Mouse (Mus musculus) urinary bladder, postnatal 14 days (tissue): ENCODE measurements around the gene Zfp30.
A peak's percentile ranks its signal among the peaks of the same experiment; 100 is the strongest.

Source experiments
- DNase-seq: peaks from one replicate; pipeline ENCODE4 v3.0.0; 2021; ENCODE audit warnings: low spot score

Zfp30 gene

DNA sequence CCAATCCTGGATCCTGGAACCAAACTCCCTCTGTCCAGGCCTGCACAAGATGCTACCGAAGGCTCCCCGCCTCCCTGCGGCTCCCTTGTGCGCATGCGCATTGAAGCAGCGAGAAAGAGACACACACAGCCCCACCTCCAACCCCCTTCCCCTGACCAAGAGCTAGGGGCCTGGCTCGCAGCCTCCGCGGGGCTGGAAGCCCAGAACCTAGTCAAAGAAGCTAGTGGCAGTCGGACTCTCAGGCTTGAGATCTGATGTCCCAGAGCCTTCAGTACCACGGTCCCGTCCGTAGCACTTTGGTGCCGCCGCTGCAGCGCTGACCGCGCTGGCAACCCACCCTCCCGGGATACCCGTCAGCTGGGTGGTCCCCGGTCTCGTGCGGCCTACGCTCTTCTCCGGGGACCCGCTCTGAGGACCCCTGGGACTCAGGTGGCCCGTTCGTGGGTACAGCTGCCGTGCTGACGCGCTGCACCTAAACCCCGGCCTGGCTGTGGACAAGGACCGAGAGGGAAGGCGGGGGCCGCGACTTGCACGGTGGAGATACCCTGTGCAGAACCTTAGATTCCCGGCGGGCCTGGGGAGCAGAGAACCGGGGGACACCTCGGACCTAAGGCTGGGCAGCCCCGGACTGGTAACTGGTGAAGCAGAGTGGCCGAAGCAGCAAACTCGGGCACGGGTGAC, at the start of gene Zfp30:
Gene Zfp30, plus strand, starts transcription at position 128 of the 681 bp plus-strand sequence.
- peak; percentile 82 for DNase-seq

DNA sequence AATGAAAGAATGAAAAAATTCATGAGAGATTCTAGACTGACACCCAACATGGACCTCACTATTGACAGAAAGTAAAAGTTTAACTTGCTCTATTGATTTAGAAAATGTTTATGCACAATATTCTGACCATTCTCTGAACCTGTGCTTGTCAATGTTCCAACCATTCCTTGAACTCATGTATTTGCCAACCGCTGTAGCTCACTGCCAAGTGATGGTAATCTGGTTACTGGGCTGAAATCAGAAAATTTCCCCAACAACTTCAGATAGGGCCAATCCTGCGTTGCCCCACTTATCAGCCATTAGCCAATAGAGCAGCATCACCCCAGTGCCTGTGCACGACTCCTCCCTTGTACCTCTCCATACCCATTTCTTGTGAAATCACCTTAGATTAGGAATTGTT, 41.5 kb upstream of the Zfp30 start:
- no peak for DNase-seq

DNA sequence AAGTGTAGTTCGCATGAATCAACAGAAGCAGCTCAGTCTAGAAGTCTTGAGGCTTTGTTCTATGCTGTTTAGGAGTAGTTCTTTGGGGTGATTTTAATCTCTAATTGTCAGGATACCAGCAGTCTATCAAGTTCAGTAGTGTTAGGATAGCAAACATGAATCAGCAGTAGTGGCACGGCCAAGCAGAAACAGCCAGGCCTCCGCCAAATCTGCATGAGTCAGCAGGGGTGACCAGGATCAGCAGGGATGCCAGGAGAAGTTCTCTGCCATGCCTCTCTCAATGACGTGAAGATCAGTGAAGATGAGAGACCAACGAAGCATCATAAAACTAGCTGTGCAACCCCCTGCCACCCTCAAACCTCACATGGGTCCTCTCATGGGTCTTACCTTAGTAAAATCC, 23.3 kb upstream of the Zfp30 start:
- no peak for DNase-seq

DNA sequence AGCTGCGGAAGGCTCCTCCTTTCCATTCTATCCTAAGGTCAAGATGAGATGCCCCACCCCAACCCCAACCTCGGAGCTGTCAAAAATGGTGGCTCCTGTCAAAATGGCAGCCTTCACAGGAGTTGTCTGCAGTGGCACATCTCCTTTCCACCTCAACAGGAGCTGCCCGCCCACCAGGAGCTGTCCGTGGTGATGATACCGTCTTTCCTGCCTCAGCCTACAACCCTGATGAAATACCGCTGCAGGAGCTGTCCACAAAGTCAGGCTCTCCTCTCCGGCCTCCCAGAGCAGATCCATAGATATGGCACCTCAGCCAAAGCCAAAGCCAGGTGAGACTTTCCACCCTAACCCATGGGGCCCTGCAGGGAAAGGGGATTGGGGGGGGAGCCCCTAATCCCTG, 19.1 kb upstream of the Zfp30 start:
- no peak for DNase-seq

DNA sequence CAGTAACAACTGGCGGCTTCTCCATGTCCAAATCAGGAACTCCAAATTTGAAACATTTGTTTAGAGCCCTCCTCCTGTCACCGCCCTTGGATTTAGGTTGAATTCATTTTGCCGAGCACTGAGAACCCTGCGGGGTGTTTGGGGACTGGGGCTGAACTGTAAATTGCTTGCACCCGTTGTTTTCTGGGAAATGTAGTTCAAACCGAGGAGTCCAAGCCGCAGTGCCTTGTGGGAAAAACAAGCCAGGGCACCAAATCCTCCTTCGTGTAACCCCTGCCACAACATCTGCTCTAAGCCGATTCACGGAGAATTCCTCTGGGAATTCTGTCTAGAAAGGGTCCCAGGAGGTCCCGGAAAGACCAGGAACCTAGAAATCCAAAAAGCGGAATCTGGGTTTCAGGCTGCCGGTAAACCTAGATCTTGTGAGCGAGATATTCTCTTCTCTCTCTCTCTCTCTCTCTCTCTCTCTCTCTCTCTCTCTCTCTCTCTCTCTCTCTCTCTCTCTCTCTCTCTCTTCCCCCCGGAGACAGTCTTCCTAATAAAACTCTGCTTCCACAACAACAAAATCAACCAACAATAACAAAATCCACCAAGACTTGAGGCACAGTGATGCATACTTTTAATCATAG, 16.6 kb upstream of the Zfp30 start:
- peak; percentile 77 for DNase-seq

DNA sequence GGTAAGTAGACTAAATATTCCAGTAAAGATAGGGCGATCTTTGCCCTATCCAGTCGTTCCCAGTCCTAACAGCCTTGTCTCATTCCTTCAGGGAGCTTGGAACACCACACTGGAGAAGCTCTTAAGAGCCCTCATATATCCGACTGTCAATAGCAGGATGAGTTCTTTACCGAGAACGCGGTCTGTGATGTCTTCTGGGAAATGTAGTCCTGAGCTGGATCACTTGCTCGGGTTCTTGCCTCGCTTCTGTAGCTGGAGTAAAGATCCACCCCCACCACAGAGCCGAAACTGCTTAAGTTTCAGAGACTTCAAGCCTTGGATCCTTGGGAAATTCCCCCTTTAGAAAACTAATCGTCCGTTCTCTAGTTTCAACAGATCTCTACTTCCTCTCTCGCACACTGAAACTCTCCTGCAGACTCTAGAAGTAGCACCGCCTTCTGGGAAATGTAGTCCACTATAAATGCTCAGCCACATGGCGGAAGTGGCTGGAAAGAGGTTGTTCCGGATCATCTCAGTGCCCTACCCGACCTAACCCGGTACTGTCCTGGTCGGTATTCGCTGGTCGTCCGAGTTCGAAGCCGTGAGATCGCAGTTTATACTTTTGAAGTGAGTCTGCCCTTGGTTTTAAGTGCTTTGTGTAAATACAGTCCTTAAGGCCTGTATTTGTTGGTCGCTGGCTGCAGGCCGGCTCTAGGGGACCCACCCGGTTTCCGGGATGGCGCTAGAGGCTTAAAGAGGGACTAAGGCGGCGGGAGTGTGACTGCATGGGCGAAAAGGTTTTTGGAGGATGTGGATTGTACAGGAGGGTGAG, 15.5 kb upstream of the Zfp30 start, which contains the start of gene Zfp84:
Gene Zfp84, plus strand, starts transcription at position 463 of the 811 bp plus-strand sequence.
- peak; percentile 85 for DNase-seq

DNA sequence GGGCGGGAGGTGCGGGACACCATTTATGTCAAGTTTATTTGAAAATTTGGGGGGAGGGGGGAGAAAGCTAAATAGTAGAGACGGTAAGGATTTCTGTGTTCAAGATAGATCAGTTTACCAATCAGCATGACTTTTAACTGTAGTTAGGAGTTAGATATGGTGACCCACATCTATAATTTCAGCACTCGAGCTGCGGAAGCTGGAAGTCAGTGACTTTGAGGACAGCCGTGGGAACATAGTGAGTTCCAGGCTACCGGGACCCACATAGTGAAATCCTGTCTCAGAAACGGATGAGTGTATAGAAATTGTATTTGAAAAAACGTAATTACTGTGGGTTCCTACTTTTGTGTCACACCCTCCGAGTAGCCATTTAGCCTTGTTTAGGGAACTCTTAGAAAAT, 14.8 kb upstream of the Zfp30 start:
- no peak for DNase-seq

DNA sequence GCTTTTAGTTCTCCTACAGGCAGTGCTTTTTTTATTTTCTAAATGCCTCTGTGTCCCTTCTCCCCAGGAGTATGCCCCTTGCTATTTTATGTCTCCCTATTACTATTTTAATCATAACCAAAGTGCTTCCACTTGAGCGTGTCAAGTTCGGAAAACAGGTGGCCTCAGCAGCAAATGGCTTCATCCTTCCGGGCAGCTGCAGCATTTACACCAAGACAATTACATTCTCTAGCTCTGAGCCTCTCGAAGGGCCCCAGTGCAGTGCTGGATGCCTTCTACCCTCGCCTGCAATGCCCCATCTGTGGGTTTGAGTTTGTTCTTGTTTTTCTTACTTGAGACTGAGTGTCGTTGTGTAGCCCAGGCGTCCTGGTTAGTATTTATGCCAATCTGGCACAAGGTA, 10.3 kb upstream of the Zfp30 start:
- no peak for DNase-seq

DNA sequence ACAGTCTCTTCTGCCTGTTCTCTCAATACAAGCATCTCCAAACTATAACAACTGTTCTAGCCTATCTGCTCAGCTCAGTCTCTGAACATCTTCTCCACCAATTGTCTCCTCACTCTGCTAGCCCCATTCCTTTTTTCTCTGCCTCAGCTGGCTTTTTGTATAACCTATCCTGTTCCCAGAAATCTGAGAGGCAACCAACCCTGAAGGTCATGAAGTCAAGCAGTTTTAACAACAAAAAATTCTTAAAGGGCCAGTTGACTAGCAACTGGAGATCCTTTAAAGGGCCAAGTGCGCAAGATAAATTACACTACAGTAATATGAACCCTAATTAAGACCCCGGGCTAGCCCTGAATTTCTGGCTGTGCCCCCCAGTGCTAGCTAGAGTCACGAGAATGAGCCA, 9.4 kb upstream of the Zfp30 start:
- no peak for DNase-seq

DNA sequence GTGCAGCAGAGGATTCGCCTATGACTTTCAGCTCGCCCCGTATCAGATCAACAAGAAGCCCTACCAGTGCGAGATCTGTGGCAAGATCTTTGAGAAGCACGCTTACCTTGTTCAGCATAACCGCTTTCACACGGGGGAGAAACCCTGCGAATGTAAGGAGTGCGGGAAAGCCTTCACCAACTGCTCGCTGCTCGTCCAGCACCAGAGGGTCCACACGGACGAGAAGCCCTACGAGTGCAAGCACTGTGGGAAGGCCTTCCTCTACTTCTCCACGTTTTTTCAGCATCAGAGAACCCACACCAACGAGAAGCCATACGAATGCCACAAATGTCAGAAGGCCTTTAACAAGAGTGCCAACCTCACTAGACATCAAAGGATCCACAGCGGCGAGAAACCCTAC, 7.2 kb upstream of the Zfp30 start:
- no peak for DNase-seq

DNA sequence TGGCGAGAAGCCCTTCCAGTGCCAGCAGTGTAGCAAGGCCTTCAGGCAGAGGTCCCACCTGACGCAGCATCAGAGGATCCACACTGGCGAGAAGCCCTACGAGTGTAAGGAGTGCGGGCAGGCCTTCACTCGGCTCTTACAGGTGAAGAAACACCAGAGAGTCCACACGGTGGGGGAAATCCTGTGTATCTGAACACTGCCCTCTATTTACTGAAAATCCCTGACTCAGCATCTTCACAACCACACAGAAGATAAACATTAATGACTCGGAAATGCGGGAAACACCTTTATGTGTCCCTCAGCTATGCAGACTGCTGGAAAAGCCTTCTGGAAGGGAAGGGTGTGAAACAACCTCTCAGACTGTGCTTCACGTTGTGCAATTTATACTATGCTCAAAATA, 6.4 kb upstream of the Zfp30 start:
- DNase-seq: no peak

DNA sequence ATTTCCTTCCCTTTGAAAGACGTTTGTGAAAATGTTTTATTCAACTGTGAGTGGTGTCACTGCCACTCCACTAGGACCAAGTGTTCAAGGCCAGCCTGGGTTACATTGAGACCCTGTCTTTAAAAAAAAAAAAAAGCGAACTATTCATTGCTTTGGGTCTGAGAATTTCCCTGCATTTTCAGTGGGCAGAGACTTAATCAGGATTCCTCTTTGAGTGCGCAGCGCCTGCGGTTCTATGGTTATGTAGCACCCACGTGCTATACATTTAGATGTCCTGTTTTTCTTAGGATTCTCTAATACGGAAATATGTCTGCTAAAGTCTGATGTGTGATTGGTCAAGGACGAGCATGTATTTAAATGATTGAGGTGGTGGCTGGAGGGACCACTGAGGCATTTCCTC, 1.2 kb downstream of the Zfp30 start:
- DNase-seq: no peak

DNA sequence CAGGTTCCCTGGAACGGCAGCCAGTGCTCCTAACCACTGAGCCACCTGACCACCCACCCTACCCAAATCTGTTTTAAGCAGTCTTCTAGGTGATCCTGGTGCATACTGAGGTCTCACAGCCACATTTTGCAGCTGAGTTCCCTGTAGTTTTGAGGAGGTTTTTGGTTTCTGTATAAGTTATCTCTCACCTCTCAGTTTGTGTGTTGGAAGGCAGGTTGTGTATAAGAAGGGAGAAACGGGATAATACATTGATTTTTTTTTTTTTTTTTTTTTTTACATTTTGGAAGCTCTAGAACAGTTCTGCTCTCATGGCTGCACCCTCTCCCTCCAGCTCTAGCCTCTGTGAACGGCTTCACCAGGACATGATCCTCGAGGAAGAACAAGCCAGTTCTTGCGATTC, 2.1 kb downstream of the Zfp30 start:
- DNase-seq: no peak

DNA sequence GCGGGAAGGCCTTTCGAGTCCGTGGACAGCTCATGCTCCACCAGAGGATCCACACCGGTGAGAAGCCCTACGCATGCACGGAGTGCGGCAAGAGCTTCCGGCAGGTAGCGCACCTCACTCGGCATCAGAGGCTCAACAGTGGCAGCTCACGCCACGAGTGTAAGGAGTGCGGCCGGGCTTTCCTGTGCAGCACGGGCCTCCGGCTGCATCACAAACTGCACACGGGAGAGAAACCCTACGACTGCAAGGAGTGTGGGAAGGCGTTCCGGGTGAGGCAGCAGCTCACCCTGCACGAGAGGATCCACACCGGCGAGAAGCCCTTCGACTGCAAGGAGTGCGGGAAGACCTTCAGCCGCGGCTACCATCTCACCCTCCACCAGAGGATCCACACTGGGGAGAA, 9.1 kb downstream of the Zfp30 start:
- no peak for DNase-seq

DNA sequence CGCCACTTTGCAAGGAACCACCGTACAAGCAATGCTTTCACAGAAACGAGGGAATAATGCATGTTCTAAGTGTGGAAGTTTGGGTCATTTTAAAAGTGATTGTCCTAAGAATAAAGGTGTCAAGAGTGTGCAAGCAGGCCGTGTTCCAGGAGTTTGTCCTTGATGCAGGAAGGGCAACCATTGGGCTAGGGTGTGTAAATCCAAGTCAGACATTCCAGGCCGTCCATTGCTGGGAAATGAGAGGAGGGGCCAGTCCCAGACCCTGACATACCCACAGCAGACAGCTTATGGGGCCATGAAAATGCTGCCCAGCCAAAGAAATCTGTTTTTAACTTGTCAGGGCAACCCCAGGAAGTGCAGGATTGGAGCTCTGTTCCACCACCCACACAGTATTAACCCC, 23.2 kb downstream of the Zfp30 start:
- DNase-seq: no peak

DNA sequence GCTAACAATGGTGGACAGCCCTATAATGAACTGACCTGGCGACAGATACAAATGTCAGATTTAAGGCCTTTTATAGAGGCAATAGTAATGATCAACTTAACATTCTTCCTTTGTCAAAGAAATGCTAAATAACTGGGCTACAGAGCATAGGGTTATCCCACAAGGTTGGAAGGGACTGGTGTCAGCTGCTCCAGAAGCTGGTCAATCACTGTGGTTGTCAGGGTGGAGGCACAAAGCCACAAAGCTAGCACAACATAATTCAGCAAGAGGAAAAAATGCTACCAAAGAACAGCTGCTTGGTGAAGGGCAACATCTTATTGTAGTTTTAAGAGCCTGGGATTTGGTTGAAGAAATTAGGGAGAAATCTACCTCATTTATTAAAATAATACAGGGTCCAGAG, 28.4 kb downstream of the Zfp30 start:
- no peak for DNase-seq

DNA sequence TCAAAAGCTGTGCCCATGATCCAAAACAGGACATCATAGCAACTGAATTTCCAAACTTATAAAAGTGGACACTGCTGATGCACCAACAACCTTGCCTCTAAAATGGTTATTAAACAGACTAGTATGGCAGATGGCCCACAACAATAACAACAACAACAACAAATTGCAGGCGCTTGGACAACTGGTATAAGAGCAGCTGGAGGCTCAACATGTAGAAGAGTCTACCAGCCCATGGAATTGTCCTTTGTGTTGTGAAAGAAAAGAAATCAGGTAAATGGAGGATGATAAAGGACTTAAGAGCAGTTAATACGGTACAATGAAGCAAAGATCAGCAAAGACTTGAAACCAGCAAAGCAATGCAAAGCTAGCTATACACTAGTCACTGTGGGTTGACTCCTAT, 30.6 kb downstream of the Zfp30 start:
- DNase-seq: no peak

DNA sequence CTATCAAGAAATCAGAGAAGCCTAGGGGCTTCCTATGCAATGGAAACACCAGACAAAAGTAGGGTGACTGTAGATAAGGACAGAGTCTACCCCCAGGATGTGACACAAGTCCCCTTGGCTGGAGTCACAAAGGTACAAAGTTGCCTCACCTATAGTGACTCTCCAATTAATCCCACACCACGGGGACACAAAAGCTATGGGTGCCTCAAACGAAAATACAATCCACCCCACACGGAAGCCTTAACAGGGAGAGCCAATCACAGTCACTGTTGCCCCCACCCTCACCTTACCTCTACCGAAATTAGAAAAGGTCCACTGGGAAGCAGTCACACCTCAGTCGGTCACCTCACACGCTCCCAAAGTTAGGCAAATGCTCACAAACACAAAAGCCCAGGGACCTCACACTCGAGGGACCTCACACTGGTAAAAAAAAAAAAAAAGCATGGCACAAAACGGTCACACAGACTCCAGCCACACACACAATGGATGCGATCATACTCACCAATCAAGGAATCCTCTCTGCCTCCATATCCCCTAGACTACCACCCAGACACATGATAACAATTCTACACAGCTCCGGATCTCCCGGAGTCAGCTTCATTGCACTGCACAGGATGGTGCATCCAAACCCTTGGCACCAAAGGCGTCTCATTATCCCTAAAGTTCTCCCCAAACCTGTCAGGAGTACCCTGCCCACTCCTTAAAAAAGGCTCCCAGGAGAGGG, 31.4 kb downstream of the Zfp30 start:
- DNase-seq: no peak

DNA sequence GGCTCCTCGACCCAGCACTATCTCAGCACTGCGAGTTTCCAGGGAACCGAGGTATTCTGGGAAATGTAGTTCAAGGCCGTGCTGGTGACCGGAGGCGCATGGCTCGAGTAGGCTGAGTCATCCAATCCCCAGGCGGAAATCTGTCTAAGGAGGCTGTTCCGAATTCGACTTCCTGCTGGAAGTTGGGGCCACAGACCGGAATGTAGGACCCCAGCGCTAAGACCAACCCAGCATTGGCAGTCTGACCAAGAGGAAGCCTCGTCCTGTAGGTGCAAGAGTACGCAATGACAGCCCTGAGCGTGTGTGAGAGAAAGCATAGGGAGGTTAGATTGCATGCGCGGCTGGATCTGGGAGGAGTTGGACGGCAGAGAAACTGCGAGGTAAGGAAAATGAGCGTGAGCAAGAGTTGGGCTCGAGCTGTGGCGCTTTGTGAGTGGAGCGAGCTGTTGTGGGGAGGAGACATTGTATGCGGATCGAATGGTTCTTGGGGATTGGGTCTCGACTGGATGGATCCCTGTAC, 32.2 kb downstream of the Zfp30 start, which contains the start of gene Zfp790:
Gene Zfp790, plus strand, starts transcription at position 205 of the 520 bp plus-strand sequence.
- peak; percentile 88 for DNase-seq

DNA sequence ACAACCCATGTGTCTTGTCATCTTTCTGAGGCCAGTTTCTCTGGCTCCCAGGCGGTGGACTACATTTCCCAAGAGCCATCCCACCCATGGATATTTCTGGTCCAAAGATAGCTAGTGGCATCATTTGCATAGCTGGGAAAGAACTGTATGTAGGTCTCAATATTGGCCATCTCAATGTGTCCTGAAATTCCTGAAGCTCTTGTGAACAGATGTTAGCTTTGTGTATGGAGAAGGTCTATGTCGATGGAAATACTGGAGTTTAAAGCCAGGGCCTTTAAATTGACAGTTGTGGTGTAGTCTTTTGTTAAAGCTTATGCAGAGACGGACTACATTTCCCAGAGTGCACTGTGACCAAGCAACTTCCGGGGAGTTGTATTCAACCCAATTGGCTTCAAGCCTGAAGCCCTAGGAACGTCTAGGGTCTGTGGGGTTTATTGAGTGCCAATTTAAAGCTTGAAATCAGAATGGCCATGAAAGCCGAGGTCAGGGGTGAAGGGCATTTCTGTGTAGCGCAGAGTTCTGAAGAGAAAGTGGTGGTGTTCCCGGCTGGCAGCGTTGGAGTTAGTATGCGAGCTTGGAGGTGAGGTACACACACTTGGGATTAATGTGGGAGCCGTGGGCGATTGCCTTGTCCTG, 34.9 kb downstream of the Zfp30 start:
- peak; percentile 75 for DNase-seq

DNA sequence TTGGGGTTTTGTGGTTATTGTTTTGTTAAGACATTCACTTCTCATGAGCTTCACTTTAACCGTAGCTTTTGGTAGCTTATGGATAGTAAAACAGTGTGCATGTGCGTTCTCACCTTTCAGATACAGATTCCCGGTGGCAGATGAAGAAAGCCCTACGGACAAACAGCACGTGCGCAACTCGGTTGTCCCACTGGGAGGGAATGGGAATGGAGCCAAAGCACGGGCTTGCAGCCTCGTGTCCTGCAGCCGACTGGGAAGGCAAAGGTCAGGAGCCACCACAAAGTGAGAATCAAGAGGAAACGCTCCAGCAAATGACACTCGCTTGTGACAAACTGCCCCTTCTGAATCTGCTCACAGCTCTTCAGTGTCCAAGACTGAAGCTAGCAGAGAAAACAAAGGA, 44.2 kb downstream of the Zfp30 start:
- DNase-seq: no peak

DNA sequence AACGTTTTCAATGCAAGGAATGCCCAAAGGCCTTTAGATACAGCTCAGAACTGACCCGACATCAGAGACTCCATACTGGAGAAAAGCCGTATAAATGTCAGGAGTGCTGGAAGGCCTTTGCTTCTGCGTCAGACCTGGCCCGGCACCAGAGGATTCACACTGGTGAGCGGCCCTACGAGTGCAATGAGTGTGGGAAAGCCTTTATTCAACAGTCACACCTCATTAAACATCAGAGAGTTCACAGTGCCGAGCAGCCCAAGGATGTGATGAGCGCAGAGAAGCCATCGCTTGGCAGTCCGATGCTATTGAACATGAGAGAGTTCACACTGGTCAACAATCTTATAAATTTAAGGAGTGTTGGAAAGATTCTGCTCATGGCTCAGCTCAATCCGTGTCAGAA, 46.0 kb downstream of the Zfp30 start:
- DNase-seq: no peak
